Mouse (Mus musculus) bone marrow, adult 2 months (tissue): ENCODE measurements around the gene Ces1a. TPM values are rescaled to one million over a fixed set of nuclear protein-coding genes. Genes with fewer than 3 reads are reported as not detected.

Source experiments
- H3K27ac ChIP-seq: fragments of 200-500 bp; 2 replicates; pipeline ENCODE4 v1.5.1; 2012; ENCODE audit warnings: low read depth, mild to moderate bottlenecking, control low read depth, inconsistent platforms, low read length; ENCODE audit not compliant: control insufficient read depth, poor library complexity, insufficient read depth
- H3K4me1 ChIP-seq: fragments of 200-500 bp; 2 replicates; pipeline ENCODE4 v1.6.1; 2011; ENCODE audit warnings: low read length; ENCODE audit not compliant: control insufficient read depth, insufficient read depth
- H3K4me3 ChIP-seq: fragments of 200-500 bp; replicated peaks from 2 replicates; pipeline ENCODE3; 2011; ENCODE audit warnings: mild to moderate bottlenecking, low read depth, low read length, control low read depth; ENCODE audit not compliant: control insufficient read depth
- CTCF ChIP-seq: fragments of 200-500 bp; IDR thresholded peaks from 2 replicates; pipeline ENCODE4 v1.5.1; 2011; ENCODE audit warnings: low read length, control low read depth; ENCODE audit not compliant: control insufficient read depth, insufficient read depth
- POLR2A ChIP-seq: fragments of 200-500 bp; IDR thresholded peaks from 2 replicates; pipeline ENCODE4 v1.6.1; 2011; ENCODE audit warnings: low read depth, mild to moderate bottlenecking, control low read depth, low read length, borderline replicate concordance; ENCODE audit not compliant: control insufficient read depth
- WGBS: fragments of 180-500 bp; shearing (Covaris S2); methylation state at CpG from one replicate; pipeline ENCODE4 v1.1.7; 2018; 5-methylcytosine and 5-hydroxymethylcytosine counted together
- polyA plus RNA-seq: library from polyadenylated mRNA; stranded (reverse); fragments of >200 nt; gene quantifications from 2 replicates; pipeline ENCODE4 v1.2.4, GENCODE M21; 2011; ENCODE audit warnings: low replicate concordance; ENCODE audit not compliant: missing spikeins, insufficient read depth, insufficient read length

Ces1a gene
- polyA plus RNA-seq, 1 experiment: not detected

DNA sequence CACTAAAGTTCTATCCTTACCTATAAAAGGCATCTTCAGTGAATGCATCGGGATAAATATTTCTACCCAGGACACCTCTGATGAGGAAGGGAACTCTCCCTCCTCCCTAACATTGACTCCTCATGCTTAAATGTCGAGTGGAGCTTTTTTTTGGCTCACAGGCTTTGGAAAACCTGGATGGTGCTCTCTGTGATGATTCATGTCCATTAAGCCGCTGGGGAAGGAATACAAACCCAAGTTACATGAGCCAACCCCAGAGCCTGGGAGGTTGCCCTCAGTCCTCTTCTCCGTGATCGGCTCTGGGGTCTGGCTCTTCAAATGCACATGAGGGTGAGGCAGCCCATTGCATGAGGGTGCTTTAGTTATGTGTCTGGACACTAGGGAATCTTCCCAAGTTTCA is 71.3 kb downstream of the Ces1a start:
- H3K27ac ChIP-seq: no peak overlapping the region
- H3K4me1 ChIP-seq: no peaks in the 10 kb centered on the region
- no peak overlapping the region for H3K4me3 ChIP-seq
- WGBS: 78% methylated on average over 5 of the region's 5 CpGs
- no peak for TF ChIP-seq POLR2A
- no peak for TF ChIP-seq CTCF

DNA sequence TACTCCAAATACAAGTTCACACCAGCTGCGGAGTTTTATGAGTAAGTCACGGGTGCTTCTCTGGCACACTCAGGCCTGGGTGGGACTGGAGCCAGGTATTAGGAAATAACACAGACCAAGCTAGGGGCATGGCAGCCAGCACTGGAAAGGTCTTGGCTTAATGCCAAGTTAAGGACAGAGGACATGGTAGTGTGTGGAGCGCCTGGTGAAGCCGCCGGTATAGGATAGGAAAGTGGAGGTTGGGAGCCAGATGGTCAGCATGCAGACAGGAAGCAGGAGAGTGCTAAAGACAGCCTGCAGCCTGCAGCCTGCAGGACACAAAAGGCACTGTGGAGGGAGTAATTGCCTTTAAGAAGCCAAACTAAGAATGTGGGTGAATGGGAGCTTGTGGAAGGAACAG is 75.0 kb downstream of the Ces1a start:
- H3K27ac ChIP-seq: no peak overlapping the region
- no peak overlapping the region for H3K4me3 ChIP-seq
- no peaks in the 10 kb centered on the region for H3K4me1 ChIP-seq
- TF ChIP-seq POLR2A: no peak
- TF ChIP-seq CTCF: no peak
- 73% methylated on average over 5 of the region's 5 CpGs for WGBS

Other genes starting within 250 kb of the Ces1a start
- 3.0 and 9.6 TPM in 2 replicates for gene Mmp2, start 220.9 kb downstream of the Ces1a start, polyA plus RNA-seq
- gene Lpcat2, start 192.9 kb downstream of the Ces1a start, polyA plus RNA-seq: 8.1 and 14.8 TPM in 2 replicates
- gene Capns2, start 146.8 kb downstream of the Ces1a start, polyA plus RNA-seq: 2.0 TPM in 1 of 2 replicates, not detected in the other
- not detected in 2 replicates for gene Slc6a2, start 88.1 kb downstream of the Ces1a start, polyA plus RNA-seq
- 0.77 TPM in 1 of 2 replicates, not detected in the other for gene Ces1b, start 31.8 kb upstream of the Ces1a start, polyA plus RNA-seq
- gene Ces1c, start 83.1 kb upstream of the Ces1a start, polyA plus RNA-seq: 1.8 and 8.6 TPM in 2 replicates
- gene Ces1d, start 149.6 kb upstream of the Ces1a start, polyA plus RNA-seq: 7.8 TPM in 1 of 2 replicates, not detected in the other
- 0.68 TPM in 1 of 2 replicates, not detected in the other for gene Ces1e, start 181.4 kb upstream of the Ces1a start, polyA plus RNA-seq
- gene Ces1f, start 231.6 kb upstream of the Ces1a start, polyA plus RNA-seq: 1.8 and 2.4 TPM in 2 replicates